Mouse (Mus musculus): ENCODE results near the gene Cachd1.
A peak's percentile ranks its signal among the peaks of the same experiment; 100 is the strongest.

The Cachd1 gene

GRCm38 (mm10) chr4:101066401-101066800, 289.9 kb downstream of the Cachd1 start:
- no peak for DNase-seq (ENCODE audit: low spot score)

- DNase-seq (ENCODE audit: low spot score): peak; percentile 58
Observed at GRCm38 (mm10) chr4:101068786-101069153, 292.3 kb downstream of the Cachd1 start, which contains the start of gene Raver2. Gene Raver2 (plus strand): TSS chr4:101068983.

GRCm38 (mm10) chr4:101069154-101069971, 292.9 kb downstream of the Cachd1 start:
- DNase-seq (ENCODE audit: low spot score): peak; percentile 46

GRCm38 (mm10) chr4:101071570-101071969, 295.1 kb downstream of the Cachd1 start:
- no peak for DNase-seq (ENCODE audit: low spot score)

DNA sequence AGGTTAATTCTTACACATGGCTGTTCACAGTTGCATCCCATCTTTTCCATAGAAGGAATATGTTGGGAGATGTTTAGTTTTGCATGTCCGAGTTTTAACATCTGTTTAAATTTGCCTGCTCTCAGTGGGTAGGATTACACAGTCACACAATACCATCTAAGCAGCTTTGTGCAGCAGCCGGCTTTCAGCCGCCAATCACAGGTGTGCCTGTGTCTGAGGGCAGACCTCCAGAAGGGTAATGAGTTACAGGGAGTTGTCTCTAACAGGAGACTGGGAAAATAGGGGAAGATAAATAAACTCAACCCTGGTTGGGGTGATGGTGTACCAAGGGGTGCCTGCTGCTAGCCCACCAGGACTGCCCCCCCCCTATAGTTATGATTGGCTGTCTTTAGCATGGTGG, 299.9 kb downstream of the Cachd1 start:
- no peak for DNase-seq (ENCODE audit: low spot score)

All from yolk sac, embryonic 10.5 days (tissue).